Mouse (Mus musculus): ENCODE data around the gene Nt5dc3.

DNA sequence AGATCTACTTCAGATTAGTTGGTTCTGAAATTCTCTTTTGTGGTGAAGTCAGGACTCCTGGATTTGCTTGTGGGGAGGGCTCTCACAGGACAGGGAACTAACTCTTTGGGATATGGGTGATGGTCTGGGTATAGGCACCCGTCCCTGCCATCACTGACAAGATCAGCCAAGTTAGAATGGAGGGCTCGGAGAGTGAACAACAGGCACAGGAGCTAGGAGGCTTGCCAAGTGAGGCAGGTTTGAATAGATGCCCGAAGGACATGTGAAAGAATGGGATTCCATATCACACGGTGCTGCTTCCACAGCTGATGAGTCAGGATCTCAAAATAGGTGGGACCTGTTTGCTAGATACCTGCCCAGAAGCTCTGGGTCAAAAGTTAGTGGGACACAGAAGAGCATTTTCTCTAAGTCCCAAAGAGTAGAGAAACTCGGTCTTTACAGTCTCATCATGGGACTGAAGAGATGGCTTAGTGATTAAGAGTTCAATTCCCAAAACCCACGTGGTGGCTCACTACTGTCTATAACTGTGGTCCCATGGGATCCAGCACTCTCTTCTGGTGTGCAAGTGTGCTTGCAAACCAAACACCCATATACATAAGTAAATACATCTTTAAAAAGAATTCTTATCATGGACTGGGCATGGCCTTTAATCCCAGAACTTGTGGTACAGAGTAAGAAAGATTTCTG lies 22.8 kb upstream of the Nt5dc3 start:
- no peak for TF ChIP-seq ZC3H11A (IDR thresholded peaks at IDR 0.05; ENCODE audit: borderline replicate concordance, low read depth, low read length)
- TF ChIP-seq CHD2 (IDR thresholded peaks at IDR 0.05; ENCODE audit: low read depth, low read length) = no peak
- no peak for TF ChIP-seq MAFK (IDR thresholded peaks at IDR 0.05; ENCODE audit: insufficient read depth, low read depth, low read length)
- TF ChIP-seq ZNF384 (IDR thresholded peaks at IDR 0.05; ENCODE audit: low read depth, low read length) = no peak
